Mouse (Mus musculus) bone marrow, adult 2 months (tissue): ENCODE data around the gene Serpina1c.
"Not testable (repeated sequence)": the region's sequence is repeated elsewhere in the genome, so short reads cannot be mapped to it uniquely, and the experiment has no call there.

Experiments used
- CTCF ChIP-seq: fragments of 200-500 bp; IDR thresholded peaks from 2 replicates; pipeline ENCODE4 v1.5.1; 2011; ENCODE audit warnings: low read length, control low read depth; ENCODE audit not compliant: control insufficient read depth, insufficient read depth
- POLR2A ChIP-seq: fragments of 200-500 bp; IDR thresholded peaks from 2 replicates; pipeline ENCODE4 v1.6.1; 2011; ENCODE audit warnings: low read depth, mild to moderate bottlenecking, control low read depth, low read length, borderline replicate concordance; ENCODE audit not compliant: control insufficient read depth

DNA sequence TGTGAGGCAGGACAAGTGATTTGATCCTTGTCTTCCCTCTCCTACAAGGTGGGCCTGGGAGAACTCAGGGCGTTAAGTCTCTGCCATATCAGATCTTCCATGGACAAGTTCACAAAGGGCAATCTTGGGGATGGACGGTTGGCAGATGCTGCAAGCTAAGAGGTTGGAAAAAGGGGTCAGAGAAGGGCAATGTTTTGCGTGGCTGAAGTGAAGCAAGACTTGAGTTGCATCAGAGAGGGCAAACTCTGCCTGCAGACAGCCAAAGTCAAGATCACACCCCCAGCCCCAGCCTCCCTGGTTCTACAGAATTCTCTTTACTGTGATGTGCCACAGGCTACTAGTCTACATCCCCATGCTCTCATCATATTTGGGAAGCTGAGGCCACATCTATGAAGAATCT is 45.1 kb downstream of the Serpina1c start:
- TF ChIP-seq POLR2A, CTCF: not testable (repeated sequence)
